ENCODE assay signal across 7 mouse cellular contexts in the genomic region with DNA sequence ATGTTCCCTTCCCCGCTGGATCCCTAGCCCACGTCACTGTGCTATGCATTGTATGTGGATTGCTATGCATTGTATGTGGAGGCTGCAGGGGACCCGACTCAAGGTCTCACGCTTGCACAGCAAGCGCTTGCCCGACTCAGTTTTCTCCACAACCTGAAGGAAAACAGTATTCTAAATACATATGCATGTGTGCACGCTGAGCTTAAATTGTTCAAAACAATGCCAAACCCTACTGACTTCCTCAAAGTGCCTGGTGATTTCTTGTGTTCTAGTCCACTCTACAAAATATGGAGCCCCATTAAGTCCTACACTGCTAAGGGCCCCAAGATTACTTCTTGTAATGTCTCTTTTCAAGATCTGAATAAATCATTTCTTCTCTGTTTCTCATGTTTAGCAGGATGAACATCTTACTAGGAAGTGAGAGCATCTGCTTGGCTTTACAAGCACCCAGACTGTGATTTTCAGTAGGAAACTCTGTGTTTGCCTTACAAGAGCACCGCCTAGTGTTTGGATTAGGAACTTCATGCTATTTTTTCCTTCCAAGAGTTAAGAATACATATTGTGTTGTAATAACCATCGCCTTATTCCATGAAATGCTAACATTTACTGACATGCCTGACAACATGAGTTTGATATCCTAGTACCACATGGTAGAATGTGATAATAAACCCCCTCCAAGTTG.
DNase-seq lines count a peak whose midpoint lies in the region; ATAC-seq and TF ChIP-seq lines count a peak whose summit lies in the region.

No protein-coding gene starts in this region.

- TF ChIP-seq EP300 in liver, embryonic 14.5 days (IDR thresholded peaks at IDR 0.05; ENCODE audit: low read depth), result no peak

- H3K9me3 ChIP-seq in liver, embryonic 14.5 days (ENCODE audit: control insufficient read depth, low read length), result no peaks in the 10 kb centered on the region
- no peaks in the 10 kb centered on the region for H3K9me3 ChIP-seq in liver, embryonic 12.5 days (replicated peaks)
- no peaks in the 10 kb centered on the region for H3K9me3 ChIP-seq in hindbrain, embryonic 14.5 days (ENCODE audit: control insufficient read depth, low read length)

- DNase-seq in liver, embryonic 14.5 days (ENCODE audit: low read depth in 3 of 3, low spot score in 3 of 3), result peak; percentile 11 to 24 (median 18)
- peak; percentile 8 for DNase-seq in Muller cell, postnatal 12 days (ENCODE audit: inconsistent ontology term)
- DNase-seq in embryo, embryonic 11.5 days (ENCODE audit: low read depth, low spot score), result peak; percentile 47
- peak; percentile 92 for DNase-seq in hindbrain, embryonic 14.5 days (ENCODE audit: low spot score)
- DNase-seq in lung, postnatal 36 days, result peak; percentile 56
- DNase-seq in adrenal gland, adult 2 months, result no peak

- peak; percentile 70 for TF ChIP-seq CTCF in liver, embryonic 14.5 days (IDR thresholded peaks at IDR 0.05; ENCODE audit: low read depth)

- H3K4me2 ChIP-seq in liver, embryonic 14.5 days (ENCODE audit: low read depth), result no peak overlapping the region
- no peak overlapping the region for H3K4me2 ChIP-seq in liver, embryonic 12.5 days
- H3K4me2 ChIP-seq in hindbrain, embryonic 14.5 days (replicated peaks), result no peak overlapping the region

- no peaks in the 10 kb centered on the region for H3K36me3 ChIP-seq in liver, embryonic 14.5 days (replicated peaks; ENCODE audit: control insufficient read depth, insufficient read depth, low read depth)
- H3K36me3 ChIP-seq in liver, embryonic 12.5 days, result no peaks in the 10 kb centered on the region
- H3K36me3 ChIP-seq in hindbrain, embryonic 14.5 days (replicated peaks; ENCODE audit: control insufficient read depth, insufficient read depth), result no peaks in the 10 kb centered on the region

- H3K27me3 ChIP-seq in liver, embryonic 14.5 days (ENCODE audit: control insufficient read depth, insufficient read depth, low read length), result no peaks in the 10 kb centered on the region
- no peaks in the 10 kb centered on the region for H3K27me3 ChIP-seq in liver, embryonic 12.5 days (replicated peaks)
- no peaks in the 10 kb centered on the region for H3K27me3 ChIP-seq in hindbrain, embryonic 14.5 days (ENCODE audit: control insufficient read depth, insufficient read depth, low read length)

- H3K4me3 ChIP-seq in liver, embryonic 14.5 days (ENCODE audit: insufficient read depth in 1 of 2, low read depth in 2 of 2, low read length in 2 of 2), result no peak overlapping the region
- no peak overlapping the region for H3K4me3 ChIP-seq in liver, embryonic 12.5 days
- no peak overlapping the region; the same call in 1 of the 2 replicates for H3K4me3 ChIP-seq in hindbrain, embryonic 14.5 days (replicated peaks; ENCODE audit: low read length)

- 53% methylated on average over 9 of the region's 9 CpGs for WGBS in liver, embryonic 14.5 days (ENCODE audit: insufficient replicate concordance)
- 57% methylated on average over 9 of the region's 9 CpGs for WGBS in liver, embryonic 12.5 days (ENCODE audit: insufficient replicate concordance)
- WGBS in hindbrain, embryonic 14.5 days, result 64% methylated on average over 9 of the region's 9 CpGs

- ATAC-seq in liver, embryonic 14.5 days (ENCODE audit: insufficient read depth), result no peak
- ATAC-seq in liver, embryonic 12.5 days, result no peak
- ATAC-seq in hindbrain, embryonic 14.5 days (ENCODE audit: low FRiP score), result no peak; the same call in 1 of the 2 replicates

- H3K27ac ChIP-seq in liver, embryonic 14.5 days, result no peak overlapping the region
- no peak overlapping the region for H3K27ac ChIP-seq in liver, embryonic 12.5 days
- H3K27ac ChIP-seq in hindbrain, embryonic 14.5 days, result no peak overlapping the region

- H3K9ac ChIP-seq in liver, embryonic 14.5 days (replicated peaks), result no peak overlapping the region
- no peak overlapping the region for H3K9ac ChIP-seq in liver, embryonic 12.5 days
- H3K9ac ChIP-seq in hindbrain, embryonic 14.5 days, result no peak overlapping the region

- no peaks in the 10 kb centered on the region for H3K4me1 ChIP-seq in liver, embryonic 14.5 days (replicated peaks; ENCODE audit: control insufficient read depth in 2 of 2, insufficient read depth in 2 of 2, low read length in 1 of 2)
- H3K4me1 ChIP-seq in liver, embryonic 12.5 days, result no peaks in the 10 kb centered on the region
- H3K4me1 ChIP-seq in hindbrain, embryonic 14.5 days (replicated peaks; ENCODE audit: control insufficient read depth, insufficient read depth, low read length), result no peaks in the 10 kb centered on the region
